ENCODE assay signal across 12 mouse cellular contexts in the genomic region with DNA sequence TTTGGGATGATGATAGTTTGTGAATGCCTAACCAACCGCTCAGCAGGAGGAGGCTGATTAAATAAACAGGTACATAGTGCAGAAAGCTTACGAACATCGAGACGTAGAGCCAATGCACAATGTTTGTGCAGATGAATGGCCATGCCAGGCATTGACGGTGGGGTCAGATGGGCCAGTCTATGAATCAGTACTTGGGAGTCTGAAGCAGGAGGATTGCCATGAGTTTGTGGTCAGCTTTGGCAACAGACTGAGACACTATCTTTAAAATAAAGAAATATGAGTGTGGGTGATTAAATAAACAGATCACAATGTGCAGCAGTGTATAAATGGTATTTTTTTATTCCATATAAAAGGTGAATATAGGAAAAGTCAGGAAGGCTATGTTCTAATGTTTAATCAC.
"Had no signal": no experiment of that assay in that cellular context is flagged by ENCODE, and none has a peak within 500 bp of the region (broad histone marks: within the 10 kb centered on the region; RNA-seq: fewer than 3 reads in every experiment).

No protein-coding gene starts in this region.

- H3K27me3 ChIP-seq: limb, embryonic 12.5 days; midbrain, embryonic 15.5 days had no signal

- DNase-seq: kidney, adult 11 months; kidney, postnatal 25 days; liver; lung, adult 2 months; lung, postnatal 36 days; thymus, adult 18-20 months; thymus, postnatal 14 days had no signal

- H3K4me3 ChIP-seq: layer of hippocampus, adult 2 months; limb, embryonic 12.5 days; liver, embryonic 15.5 days; midbrain, embryonic 15.5 days had no signal

- ATAC-seq: lung, postnatal 0 days had no signal

- H3K27ac ChIP-seq: limb, embryonic 12.5 days; liver, embryonic 15.5 days had no signal

- H3K36me3 ChIP-seq: limb, embryonic 12.5 days; liver, embryonic 15.5 days; midbrain, embryonic 15.5 days had no signal

- H3K9me3 ChIP-seq: limb, embryonic 12.5 days; liver, embryonic 15.5 days; midbrain, embryonic 15.5 days had no signal

- H3K4me2 ChIP-seq: limb, embryonic 12.5 days had no signal

- H3K9ac ChIP-seq: limb, embryonic 12.5 days; liver, embryonic 15.5 days; midbrain, embryonic 15.5 days had no signal
